In genomic region chrX:103633895-103634294, GRCm38 (mm10) we compare ENCODE assay signal across 24 mouse cellular contexts. TPM values are rescaled to one million over a fixed set of nuclear protein-coding genes. Genes with fewer than 3 reads are reported as not detected.
"Had no signal": no experiment of that assay in that cellular context is flagged by ENCODE, and none has a peak within 500 bp of the region (broad histone marks: within the 10 kb centered on the region; RNA-seq: fewer than 3 reads in every experiment).

No protein-coding gene starts in this region.

- ATAC-seq: hindbrain, postnatal 0 days; intestine, embryonic 16.5 days; liver, embryonic 12.5 days had no signal

- DNase-seq: gastrocnemius, adult 2 months; gastrocnemius, postnatal 10 days; gastrocnemius, postnatal 25 days; heart, adult 2 months; heart, postnatal 14 days; heart, postnatal 36 days; kidney, adult 18-20 months; kidney, adult 8-10 months; kidney, postnatal 10 days; kidney, postnatal 25 days; kidney, postnatal 4 days; left cerebral cortex, postnatal 4 days had no signal

RNA-seq across cellular contexts. Expression of gene Zcchc13, which starts 3.5 kb away (rescaled TPM):
- total RNA-seq: gastrocnemius, adult 2 months; gastrocnemius, postnatal 10 days; gastrocnemius, postnatal 25 days; gastrocnemius, postnatal 4 days; heart, adult 2 months; heart, postnatal 14 days; heart, postnatal 36 days; hematopoietic stem cell, adult 5-6 weeks; hindbrain, postnatal 0 days; layer of hippocampus, adult 2 months; layer of hippocampus, postnatal 10 days; layer of hippocampus, postnatal 25 days; left cerebral cortex, adult 18-20 months; left cerebral cortex, postnatal 10 days; left cerebral cortex, postnatal 25 days; left cerebral cortex, postnatal 4 days; liver, adult 2 months had no signal
